Mouse (Mus musculus) embryonic facial prominence, embryonic 11.5 days (tissue): ENCODE measurements at regions not wholly inside any gene's neighbourhood (a gene's known extent, or its start where the extent isn't known, plus 50 kb on each side); places are given as distances from the start of the nearest gene placed in this dataset.

ENCODE experiments used
- ATAC-seq: fragments of 200-750 bp; cut with Nextera tagmentation; replicated peaks from 2 replicates; pipeline ENCODE4 v1.8.0; 2017; ENCODE audit warnings: low read depth; ENCODE audit not compliant: insufficient number of reproducible peaks, low FRiP score, low TSS enrichment
- DNase-seq: peaks from one replicate; pipeline ENCODE4 v3.0.0-alpha.2; 2015; ENCODE audit warnings: low spot score
- H3K27ac ChIP-seq: fragments of 300-500 bp; sonication (generic); replicated peaks from 2 replicates; pipeline ENCODE4 v1.5.1; 2014; ENCODE audit warnings: mild to moderate bottlenecking, low read depth, low read length, control low read depth
- H3K27me3 ChIP-seq: fragments of 300-500 bp; sonication (generic); 2 replicates; pipeline ENCODE4 v1.6.1; 2014; ENCODE audit warnings: mild to moderate bottlenecking, low read length, moderate library complexity, mixed read lengths; ENCODE audit not compliant: control insufficient read depth, insufficient read depth
- H3K36me3 ChIP-seq: fragments of 300-500 bp; sonication (generic); replicated peaks from 2 replicates; pipeline ENCODE4 v1.6.1; 2014; ENCODE audit warnings: low read depth, mild to moderate bottlenecking, low read length, moderate library complexity, mixed read lengths; ENCODE audit not compliant: control insufficient read depth, insufficient read depth
- H3K4me1 ChIP-seq: fragments of 300-500 bp; sonication (generic); 2 replicates; pipeline ENCODE4 v1.6.1; 2014; ENCODE audit warnings: low read length, mixed read lengths; ENCODE audit not compliant: control insufficient read depth, insufficient read depth
- H3K4me2 ChIP-seq: fragments of 300-500 bp; sonication (generic); 2 replicates; pipeline ENCODE4 v1.6.1; 2014; ENCODE audit warnings: low read depth, mild to moderate bottlenecking, control low read depth, low read length, moderate library complexity
- H3K4me3 ChIP-seq: fragments of 300-500 bp; sonication (generic); 2 replicates; pipeline ENCODE4 v1.5.1; 2014; ENCODE audit warnings: low read depth, low read length, control low read depth
- H3K9ac ChIP-seq: fragments of 300-500 bp; sonication (generic); replicated peaks from 2 replicates; pipeline ENCODE4 v1.6.1; 2014; ENCODE audit warnings: mild to moderate bottlenecking, control low read depth, low read length
- H3K9me3 ChIP-seq: fragments of 300-500 bp; sonication (generic); replicated peaks from 2 replicates; pipeline ENCODE4 v1.6.1; 2016; ENCODE audit warnings: mild to moderate bottlenecking, low read length, inconsistent platforms, mixed read lengths; ENCODE audit not compliant: control insufficient read depth
- WGBS: fragments of 180-500 bp; shearing (Covaris S2); extraction: QIAGEN DNeasy Blood & Tissue Kit; methylation state at CpG from one replicate; pipeline ENCODE4 v1.1.7; 2014; 5-methylcytosine and 5-hydroxymethylcytosine counted together

DNA sequence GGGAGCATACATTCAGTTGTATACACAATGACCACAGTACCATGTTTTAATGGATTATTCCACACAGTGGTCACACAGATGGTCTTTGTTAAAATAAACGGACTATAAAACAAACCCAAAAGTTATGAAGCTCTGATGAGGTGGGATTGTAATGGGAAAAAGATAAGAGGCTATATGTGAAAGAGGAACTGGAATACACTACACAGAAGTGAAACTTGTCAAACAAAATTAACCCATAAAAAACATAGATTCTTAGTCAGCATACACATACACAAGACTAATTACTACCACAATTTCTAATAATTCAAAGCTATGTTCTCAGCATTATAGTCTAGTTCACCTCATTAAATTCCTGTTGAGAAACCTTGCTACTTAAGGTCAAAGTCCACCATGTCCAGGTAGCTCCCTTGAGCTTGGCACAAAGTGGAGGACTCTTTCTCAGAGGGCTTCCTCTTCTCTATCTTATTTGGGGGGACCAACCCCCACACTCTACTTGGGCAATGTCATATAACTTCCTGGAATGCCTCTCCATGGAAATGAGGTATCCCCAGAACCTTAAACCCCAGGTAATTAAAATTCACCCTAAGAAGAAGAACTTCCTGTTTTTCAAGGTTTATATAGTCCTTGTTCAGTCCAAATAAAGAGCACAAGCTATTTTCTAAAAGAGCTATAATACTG, 269.2 kb upstream of the Thbs1 start:
- Histone ChIP-seq H3K9me3 (no peaks in the 10 kb centered on the region), H3K4me2 (no peak overlapping the region), H3K4me3 (no peak overlapping the region), H3K27me3 (no peaks in the 10 kb centered on the region), H3K4me1 (no peaks in the 10 kb centered on the region), H3K27ac (no peak overlapping the region), H3K36me3 (no peaks in the 10 kb centered on the region), H3K9ac (no peak overlapping the region)
- ATAC-seq (no peak), DNase-seq (no peak)
- 63% methylated on average over 1 of the region's 1 CpGs for whole genome bisulfite sequencing

DNA sequence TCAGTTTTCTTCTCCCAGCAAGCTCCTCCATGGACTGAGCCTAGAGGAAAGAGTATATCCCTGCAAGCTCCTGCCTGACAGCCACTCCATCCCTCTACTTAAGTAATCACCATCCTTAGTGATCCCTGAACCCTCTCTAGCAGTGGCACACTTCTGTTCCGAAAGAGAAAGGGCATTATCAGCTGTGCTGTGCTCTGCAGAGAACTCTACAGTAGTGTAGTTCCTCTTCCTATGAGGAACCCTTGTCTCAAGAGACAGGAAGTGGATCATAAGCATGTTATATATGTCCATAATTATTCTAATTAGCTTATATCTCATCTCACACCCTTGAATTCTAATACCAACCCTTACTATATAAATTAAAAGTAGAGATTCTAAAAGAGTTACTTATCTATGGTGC, 259.2 kb upstream of the Thbs1 start:
- DNase-seq: no peak

DNA sequence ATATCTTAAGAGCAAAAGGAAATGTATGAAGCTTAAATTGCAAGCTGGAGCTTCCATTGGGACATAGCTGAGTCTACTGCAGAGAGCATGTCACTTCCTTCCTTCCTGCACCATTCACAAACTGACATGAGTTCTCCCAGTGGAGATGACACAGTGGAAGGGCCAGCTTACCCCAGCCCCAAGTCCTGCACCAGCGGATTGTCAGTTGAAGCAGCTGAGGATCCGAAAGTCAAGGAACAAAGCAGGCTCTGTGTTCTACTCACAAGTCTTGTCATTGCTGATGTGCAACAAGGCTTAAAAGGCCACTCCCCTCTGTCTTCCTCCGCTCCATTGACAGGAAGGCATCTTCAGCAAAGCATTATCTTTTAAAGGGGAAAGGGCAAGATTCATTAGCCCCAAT, 249.4 kb upstream of the Thbs1 start:
- H3K9ac ChIP-seq: no peak overlapping the region
- no peak overlapping the region for H3K4me3 ChIP-seq
- H3K36me3 ChIP-seq: no peaks in the 10 kb centered on the region
- DNase-seq (no peak), ATAC-seq (no peak)
- H3K4me2 ChIP-seq: no peak overlapping the region
- WGBS: 38% methylated on average over 3 of the region's 3 CpGs
- no peak overlapping the region for H3K27ac ChIP-seq
- no peaks in the 10 kb centered on the region for H3K4me1 ChIP-seq
- no peaks in the 10 kb centered on the region for H3K9me3 ChIP-seq
- no peaks in the 10 kb centered on the region for H3K27me3 ChIP-seq

More for the DNA sequence above, 259.2 kb upstream of the Thbs1 start:
- no peak overlapping the region for H3K4me2 ChIP-seq
- no peaks in the 10 kb centered on the region for H3K27me3 ChIP-seq
- H3K27ac ChIP-seq: no peak overlapping the region
- no peaks in the 10 kb centered on the region for H3K4me1 ChIP-seq
- no peak overlapping the region for H3K4me3 ChIP-seq
- no peak overlapping the region for H3K9ac ChIP-seq
- H3K9me3 ChIP-seq: no peaks in the 10 kb centered on the region
- ATAC-seq: no peak
- H3K36me3 ChIP-seq: no peaks in the 10 kb centered on the region
- WGBS: 70% methylated on average over 1 of the region's 1 CpGs

DNA sequence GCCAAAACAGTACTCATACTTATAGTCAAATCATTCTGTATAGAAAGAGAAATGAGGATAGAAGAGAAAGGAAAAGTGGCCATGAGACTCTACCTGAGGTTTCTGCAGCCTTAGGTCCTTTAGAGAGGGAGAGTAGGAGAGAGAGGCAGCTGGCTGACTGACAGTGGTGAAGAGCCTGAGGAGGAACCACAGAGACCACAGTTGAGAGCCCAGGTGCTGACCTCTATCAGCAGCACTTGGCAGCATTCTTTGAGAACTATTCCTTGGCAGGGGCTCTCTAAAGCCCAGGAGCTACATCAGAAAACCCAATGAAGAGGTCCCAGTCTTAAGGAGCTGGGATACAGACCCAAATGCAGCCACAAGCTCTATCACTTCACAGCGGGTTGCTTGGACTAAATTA, 246.6 kb upstream of the Thbs1 start:
- WGBS: 85% methylated on average over 1 of the region's 1 CpGs
- DNase-seq: no peak
- no peak overlapping the region for H3K4me2 ChIP-seq
- no peaks in the 10 kb centered on the region for H3K36me3 ChIP-seq
- H3K4me1 ChIP-seq: no peaks in the 10 kb centered on the region
- no peak for ATAC-seq
- H3K27ac ChIP-seq: no peak overlapping the region
- no peak overlapping the region for H3K4me3 ChIP-seq
- no peaks in the 10 kb centered on the region for H3K9me3 ChIP-seq
- no peaks in the 10 kb centered on the region for H3K27me3 ChIP-seq
- no peak overlapping the region for H3K9ac ChIP-seq

DNA sequence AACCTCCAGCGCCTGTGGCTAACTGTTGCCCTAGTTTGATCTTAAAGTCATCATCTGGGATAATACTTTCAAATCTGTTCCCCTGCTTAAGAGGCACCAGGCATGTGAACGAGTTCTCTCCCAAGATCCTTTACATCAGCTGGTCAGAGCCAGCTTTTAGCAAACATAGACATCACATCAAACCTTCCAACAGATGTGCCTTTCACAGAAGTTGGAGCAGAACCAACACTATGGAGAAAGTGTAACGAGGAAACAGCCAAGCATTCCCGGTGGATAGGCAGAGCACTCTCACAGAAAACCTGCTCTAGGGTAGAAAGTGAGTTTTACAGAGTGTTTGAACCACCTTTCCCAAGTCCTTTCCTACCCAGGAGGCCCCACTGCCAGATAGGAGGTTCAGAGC, 244.7 kb upstream of the Thbs1 start:
- H3K4me3 ChIP-seq: no peak overlapping the region
- H3K36me3 ChIP-seq: no peaks in the 10 kb centered on the region
- H3K9ac ChIP-seq: no peak overlapping the region
- ATAC-seq (no peak), DNase-seq (no peak)
- H3K4me1 ChIP-seq: no peaks in the 10 kb centered on the region
- 73% methylated on average over 4 of the region's 4 CpGs for WGBS
- H3K4me2 ChIP-seq: no peak overlapping the region
- no peak overlapping the region for H3K27ac ChIP-seq
- H3K9me3 ChIP-seq: no peaks in the 10 kb centered on the region
- no peaks in the 10 kb centered on the region for H3K27me3 ChIP-seq

DNA sequence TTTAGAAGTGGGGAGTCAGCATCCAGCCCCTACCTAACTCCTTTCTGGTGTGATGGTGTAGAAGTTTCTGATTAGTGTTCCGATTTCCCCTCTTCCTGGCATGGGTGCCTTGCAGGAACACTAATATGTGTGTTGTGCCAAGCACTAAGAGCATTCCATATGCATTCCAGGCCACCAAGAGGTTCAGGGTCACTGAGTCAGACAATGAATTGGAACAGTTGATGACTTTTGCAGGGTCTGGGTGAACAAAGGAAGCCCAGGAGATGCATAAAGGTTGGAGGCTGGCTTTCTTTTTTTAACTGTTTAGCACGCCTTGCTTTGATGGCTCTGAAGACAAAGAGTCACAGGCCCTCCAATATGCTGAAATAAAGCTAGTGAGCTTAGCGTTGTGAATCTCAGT, 244.3 kb upstream of the Thbs1 start:
- no peaks in the 10 kb centered on the region for H3K4me1 ChIP-seq
- H3K27me3 ChIP-seq: no peaks in the 10 kb centered on the region
- H3K9ac ChIP-seq: no peak overlapping the region
- ATAC-seq (no peak), DNase-seq (no peak)
- no peaks in the 10 kb centered on the region for H3K9me3 ChIP-seq
- no peaks in the 10 kb centered on the region for H3K36me3 ChIP-seq
- no peak overlapping the region for H3K27ac ChIP-seq
- no peak overlapping the region for H3K4me3 ChIP-seq
- 70% methylated on average over 3 of the region's 3 CpGs for WGBS
- H3K4me2 ChIP-seq: no peak overlapping the region

DNA sequence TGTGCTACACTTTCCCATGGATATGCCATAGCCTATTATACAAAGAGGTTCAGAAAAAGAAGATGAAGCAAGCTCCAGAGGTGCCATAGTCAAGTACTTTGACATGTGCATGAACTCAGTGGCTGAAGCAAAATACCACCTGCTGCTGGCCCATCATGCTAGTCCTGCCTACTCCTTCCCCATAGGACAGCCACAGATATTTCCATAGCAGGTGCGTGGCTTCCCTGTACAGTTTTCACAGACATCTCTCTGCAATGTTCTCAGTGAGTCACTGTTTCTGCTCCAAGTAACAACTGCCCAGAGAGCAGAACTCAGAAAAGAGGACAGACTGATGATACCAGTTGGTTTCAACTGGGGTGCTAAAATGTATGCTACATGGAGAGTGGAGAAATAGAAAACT, 242.8 kb upstream of the Thbs1 start:
- H3K4me3 ChIP-seq: no peak overlapping the region
- DNase-seq (no peak), ATAC-seq (no peak)
- H3K36me3 ChIP-seq: no peaks in the 10 kb centered on the region
- H3K9ac ChIP-seq: no peak overlapping the region
- 89% methylated on average over 1 of the region's 1 CpGs for WGBS
- H3K4me1 ChIP-seq: no peaks in the 10 kb centered on the region
- H3K27ac ChIP-seq: no peak overlapping the region
- H3K9me3 ChIP-seq: no peaks in the 10 kb centered on the region
- no peaks in the 10 kb centered on the region for H3K27me3 ChIP-seq
- no peak overlapping the region for H3K4me2 ChIP-seq

DNA sequence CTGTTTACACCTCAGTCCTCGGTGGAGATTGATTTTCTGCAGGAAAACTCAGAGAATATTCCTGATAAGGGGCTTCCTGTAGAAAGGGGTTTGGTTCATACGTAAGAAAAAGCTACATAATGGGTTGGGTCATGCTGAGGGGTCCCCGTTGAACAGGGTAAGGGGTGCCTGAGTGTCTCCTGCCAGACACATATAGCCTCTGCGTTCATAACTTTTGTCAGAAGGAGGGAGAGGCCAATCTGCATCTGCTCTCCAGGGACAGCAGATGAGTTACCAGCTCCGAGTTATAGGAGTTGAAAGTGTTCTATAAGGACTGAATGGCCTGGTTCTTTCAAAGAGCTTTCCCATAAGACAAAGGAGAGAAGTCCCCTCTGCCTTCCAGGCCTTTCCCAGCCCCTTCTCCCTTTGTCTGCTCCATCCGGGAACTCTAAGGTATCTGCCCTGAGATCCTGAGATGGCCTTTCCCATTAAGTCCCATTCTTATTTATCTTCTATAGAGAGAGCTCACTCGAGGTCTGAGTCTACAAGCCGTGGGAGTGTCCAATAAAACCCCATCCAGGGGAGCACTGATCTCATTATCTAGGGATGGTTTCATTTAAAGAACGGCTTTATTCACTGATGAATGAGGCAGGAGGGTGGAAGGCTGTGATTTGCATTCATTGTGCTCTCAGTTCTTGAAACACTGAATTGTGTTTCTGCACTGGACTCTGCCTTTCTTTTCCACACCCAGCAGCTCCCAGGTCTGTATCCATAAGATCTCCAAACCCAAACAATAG, 240.0 kb upstream of the Thbs1 start:
- Histone ChIP-seq H3K9ac (no peak overlapping the region), H3K36me3 (no peaks in the 10 kb centered on the region), H3K4me3 (no peak overlapping the region), H3K27me3 (no peaks in the 10 kb centered on the region), H3K9me3 (no peaks in the 10 kb centered on the region), H3K27ac (no peak overlapping the region), H3K4me2 (no peak overlapping the region), H3K4me1 (no peaks in the 10 kb centered on the region)
- DNase-seq (no peak), ATAC-seq (peak; percentile 44; the same call in 1 of the 2 replicates)
- 59% methylated on average over 9 of the region's 9 CpGs for WGBS
